Mouse (Mus musculus): ENCODE data around the gene Zmynd10.

Gene Zmynd10

DNA sequence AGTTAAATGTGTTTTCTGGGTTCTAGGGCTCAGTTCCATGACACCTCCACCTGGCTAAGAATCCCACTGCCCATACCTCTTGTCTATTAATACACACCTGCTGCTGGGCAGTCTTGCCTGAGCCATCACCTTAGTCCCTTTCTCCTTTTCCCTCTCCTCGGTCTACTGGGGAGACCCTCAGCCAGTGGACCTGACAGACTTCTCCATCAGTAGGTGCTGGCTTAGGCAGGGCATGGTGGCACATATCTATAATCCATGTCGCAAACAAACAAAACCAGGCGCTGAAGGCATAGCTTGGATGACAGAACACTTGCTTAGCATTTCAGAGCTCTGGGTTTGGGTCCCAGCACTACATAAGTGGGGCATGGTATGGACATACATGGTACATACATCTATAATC lies 8.4 kb upstream of the Zmynd10 start:
- in situ Hi-C loops (cut with MboI, MseI): loop anchor here (5.0 to 10.0 kb wide), 2 partner anchors 254 to 1176 kb away; partner anchors contain the start of gene Mapkapk3

DNA sequence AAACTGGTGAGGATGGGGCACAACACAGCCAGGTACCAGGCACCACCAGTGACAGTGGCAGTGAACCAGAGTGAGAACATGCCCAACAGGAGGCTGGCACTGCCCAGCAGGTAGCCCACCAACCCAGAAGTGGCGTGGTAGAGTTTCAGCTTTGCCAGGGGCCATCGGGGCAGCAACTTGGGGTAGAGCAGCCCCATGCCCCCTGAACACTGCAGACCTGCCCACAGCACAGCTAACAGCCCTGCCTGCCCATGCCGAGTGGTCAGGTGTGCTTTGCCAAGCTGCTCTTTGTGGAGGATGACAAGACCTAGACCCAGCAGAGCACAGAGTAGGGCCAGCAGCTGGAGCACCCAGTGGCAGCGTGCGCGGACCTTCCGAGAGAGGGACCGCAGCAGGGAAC lies 7.2 kb upstream of the Zmynd10 start:
- in situ Hi-C loops (cut with MboI, MseI): loop anchor here (5.0 to 10.0 kb wide), 2 partner anchors 255 to 1178 kb away; partner anchors contain the start of gene Mapkapk3

DNA sequence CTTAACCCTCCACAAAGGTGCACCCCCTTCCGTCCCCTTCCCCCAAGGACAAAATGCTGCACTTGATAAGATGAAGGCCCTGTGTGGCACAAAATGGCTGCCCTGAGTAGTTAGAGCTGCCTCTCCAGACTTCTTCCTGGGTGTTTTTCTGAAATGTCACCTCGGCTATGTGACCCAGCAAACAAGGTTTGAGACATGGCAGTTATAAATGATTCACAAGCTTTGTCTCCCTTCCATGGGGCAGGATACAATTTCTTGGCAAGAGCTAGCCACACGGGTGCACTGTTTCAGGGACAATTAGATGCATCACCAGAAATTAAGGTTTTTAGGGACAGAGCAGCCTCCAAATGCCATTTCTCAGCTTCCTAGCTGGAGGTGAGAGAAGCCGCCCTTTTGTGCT lies 6.7 kb upstream of the Zmynd10 start:
- in situ Hi-C loops (cut with MboI, MseI): no loop called here

DNA sequence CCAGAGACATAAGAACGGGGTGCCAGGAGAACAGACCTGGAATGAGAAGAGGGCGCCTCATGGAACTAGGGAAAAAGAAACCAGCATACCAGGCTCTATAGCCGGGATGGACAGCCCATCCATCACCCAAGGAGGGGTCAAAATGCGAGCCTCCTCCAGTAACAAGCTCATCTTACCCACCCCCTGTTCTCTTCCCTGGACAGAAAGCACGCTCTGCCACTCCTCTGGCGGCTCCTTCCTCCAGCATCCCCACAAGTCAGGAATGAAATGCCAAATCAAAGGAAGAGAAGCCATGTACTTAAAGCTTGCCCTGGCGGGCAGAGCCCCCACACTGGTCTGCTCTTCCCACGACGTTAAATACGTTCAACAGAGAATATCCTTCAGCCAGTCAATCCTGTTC lies 6.1 kb upstream of the Zmynd10 start:
- in situ Hi-C loops (cut with MboI, MseI): no loop called here

DNA sequence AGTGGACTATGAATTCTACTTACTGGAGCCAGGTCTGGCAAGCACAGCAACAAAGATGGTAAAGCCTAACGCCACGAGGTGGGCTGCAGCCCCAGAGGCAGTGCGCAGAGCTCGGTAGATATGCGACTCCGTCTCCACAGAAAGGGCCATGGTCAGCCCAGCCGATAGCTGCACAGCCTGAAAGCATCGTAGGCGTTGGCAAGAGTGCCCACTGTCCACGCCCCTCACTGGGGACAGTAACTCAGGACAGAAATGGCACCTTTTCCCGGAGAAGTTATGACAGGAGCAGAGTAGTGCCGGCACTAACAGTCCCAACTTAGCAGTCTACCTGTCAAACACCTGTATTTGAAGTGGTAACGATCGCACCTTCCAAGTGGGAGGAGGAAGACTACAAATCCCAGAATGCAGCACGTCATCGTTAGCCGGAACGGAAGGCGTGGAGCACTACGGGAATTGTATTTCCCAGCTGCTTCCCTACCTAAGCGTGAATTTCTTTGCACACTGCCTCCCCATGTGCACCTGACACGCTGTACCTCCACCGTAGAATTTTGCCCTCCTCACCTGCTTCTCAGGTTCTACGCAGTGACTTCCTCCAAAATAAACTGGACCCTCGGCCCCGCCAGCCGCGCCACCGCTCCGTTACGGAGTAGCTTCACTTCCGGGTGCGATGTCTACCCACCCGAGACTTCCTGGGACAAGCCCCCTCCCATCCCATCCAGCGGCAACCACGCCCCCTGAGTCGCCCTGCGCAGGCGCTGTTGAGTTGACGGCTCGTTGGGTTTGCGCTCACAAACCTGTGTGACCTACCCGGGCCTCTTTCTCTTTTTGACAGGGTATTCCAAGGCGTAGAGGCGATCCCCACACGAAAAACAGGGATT lies 5.4 kb upstream of the Zmynd10 start, which contains the start of the genes Cyb561d2 and Nprl2:
Gene Cyb561d2 (minus strand): TSS at position 720 of the 878 bp plus-strand sequence.
Gene Nprl2 (plus strand): TSS at position 753 of the 878 bp plus-strand sequence.
- in situ Hi-C loops (cut with MboI, MseI): no loop called here

DNA sequence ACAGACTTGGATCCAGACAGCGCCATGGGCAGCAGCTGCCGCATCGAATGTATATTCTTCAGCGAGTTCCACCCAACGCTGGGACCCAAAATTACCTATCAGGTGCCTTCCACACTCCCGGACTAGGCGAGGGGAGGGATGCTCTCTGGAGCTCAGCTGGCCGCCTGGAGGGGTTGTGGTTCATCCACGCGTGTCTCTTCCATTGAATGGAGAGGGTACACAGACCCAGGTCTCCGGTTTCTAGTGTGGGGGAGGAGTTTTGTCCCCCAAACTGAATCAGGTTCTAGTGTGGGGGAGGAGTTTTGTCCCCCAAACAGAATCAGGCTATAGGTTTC lies 4.8 kb upstream of the Zmynd10 start:
- in situ Hi-C loops (cut with MboI, MseI): no loop called here

DNA sequence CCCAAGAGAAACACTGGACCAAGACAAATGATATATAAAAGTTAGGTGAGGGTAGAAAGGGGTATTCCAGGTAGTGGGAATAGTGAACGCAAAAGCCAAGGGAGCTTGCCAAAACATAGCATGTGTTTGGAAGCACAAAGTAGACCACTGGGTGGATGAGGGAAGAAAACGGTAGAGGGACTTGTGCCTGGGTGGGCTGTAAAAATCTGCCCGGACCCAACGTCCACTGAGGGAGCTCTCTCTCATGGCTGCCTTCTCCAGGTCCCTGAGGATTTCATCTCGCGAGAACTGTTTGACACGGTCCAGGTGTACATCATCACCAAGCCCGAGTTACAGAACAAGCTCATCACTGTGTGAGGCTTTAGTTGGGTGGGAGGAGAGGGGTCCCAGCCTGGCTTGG lies 4.4 kb upstream of the Zmynd10 start:
- in situ Hi-C loops (cut with MboI, MseI): no loop called here

DNA sequence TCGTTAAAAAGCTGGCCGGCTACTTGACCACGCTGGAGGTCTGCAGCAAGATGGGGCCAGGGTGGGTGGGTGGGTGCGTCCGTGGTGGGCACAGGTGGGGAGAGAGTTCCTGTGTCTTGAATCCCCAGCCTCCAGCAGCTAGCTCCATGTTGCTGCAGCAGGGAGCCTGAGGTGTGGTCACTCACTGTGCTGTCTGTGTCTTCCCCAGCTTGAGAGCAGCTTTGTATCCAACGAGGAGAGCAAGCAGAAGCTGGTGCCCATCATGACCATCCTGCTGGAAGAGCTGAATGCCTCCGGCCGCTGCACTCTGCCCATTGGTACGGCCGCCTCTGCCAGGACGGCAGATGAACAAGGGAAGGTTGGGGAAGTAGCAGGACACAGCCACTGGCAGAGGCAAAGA lies 3.8 kb upstream of the Zmynd10 start:
- in situ Hi-C loops (cut with MboI, MseI): no loop called here

DNA sequence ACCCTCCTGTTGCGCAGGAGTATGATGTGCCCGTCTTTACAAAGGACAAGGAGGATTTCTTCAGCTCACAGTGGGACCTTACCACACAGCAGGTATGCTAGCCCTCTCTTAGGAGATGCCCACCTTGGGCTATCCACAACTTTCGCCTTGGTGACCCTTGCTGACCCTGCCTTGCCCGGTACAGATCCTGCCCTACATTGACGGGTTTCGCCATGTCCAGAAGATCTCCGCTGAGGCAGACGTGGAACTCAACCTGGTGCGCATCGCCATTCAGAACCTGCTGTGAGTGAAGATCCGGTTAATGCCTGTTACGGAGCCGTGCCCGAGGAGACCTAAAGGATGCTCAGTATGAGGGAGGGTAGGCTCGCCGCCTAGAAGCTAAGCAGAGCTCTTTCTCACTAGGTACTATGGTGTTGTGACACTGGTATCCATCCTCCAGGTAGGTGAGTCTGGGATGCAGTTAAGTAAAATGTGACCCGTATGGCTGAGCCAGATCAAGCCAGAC lies 2.9 kb upstream of the Zmynd10 start:
- in situ Hi-C loops (cut with MboI, MseI): no loop called here

DNA sequence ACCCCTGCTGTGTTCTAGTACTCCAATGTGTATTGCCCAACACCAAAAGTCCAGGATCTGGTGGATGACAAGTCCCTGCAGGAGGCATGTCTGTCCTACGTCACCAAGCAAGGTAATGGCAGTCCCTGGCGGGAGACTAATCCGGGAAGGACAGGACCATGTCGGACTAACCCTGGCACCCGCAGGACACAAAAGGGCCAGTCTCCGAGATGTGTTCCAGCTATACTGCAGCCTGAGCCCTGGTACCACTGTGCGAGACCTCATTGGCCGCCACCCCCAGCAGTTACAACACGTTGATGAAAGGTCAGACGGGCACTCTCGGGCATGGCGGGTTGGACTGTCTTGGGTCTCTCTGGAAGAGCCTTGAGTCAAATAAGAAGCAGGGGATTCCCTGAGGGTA lies 2.4 kb upstream of the Zmynd10 start:
- in situ Hi-C loops (cut with MboI, MseI): no loop called here

DNA sequence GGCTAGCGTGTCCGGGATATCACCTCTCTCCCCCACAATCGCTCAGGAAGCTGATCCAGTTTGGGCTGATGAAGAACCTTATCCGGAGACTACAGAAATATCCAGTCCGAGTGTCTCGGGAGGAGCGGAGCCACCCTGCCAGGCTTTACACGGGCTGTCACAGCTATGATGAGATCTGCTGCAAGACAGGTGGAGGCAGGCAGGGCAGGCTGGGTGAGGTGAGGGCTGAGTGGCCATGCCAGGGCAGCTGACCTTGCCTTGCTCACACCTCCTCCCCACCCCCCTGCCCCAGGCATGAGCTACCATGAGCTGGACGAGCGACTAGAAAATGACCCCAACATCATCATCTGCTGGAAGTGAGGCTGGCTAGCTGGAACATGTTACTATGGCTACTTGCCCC lies 1.9 kb upstream of the Zmynd10 start:
- in situ Hi-C loops (cut with MboI, MseI): no loop called here

DNA sequence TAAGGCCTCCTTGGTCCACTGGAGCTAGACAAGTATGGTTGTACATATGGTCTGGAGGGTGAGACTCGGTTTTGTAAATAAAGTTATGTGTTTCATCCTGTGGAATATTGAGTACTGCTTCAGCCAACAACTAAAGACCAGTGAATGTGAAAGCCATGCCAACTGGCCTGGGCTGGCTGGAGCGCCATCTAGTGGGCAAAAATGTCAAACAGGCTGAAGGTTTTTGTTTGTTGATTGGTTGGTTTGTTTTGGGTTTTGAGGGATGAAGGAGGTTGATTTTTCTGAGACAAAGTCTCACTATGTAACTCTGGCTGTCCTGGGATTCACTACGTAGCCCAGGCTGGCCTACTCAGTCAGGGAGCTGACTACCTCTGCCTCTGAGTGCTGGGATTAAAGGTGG lies 1.5 kb upstream of the Zmynd10 start:
- in situ Hi-C loops (cut with MboI, MseI): no loop called here

DNA sequence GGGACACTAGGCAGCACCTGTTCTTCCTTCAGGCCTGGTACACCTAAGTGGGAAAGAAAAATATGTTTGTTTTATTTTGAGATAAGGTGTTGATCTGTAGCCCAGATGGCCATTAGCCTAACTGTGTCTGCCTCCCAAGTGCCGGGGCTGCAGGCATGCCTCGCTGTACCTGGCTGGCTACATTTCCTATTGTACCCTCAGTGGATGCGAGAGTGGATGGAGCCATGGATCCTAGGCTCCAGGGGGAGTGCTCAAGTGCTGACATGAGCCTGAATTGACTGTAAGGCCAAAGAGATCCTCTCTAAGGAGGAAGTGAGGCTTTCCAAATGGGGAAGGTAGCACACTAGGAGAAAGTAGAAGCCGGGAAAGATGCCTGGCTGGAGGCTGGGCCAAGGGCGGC lies 859 bp downstream of the Zmynd10 start:
- in situ Hi-C loops (cut with MboI, MseI): no loop called here

DNA sequence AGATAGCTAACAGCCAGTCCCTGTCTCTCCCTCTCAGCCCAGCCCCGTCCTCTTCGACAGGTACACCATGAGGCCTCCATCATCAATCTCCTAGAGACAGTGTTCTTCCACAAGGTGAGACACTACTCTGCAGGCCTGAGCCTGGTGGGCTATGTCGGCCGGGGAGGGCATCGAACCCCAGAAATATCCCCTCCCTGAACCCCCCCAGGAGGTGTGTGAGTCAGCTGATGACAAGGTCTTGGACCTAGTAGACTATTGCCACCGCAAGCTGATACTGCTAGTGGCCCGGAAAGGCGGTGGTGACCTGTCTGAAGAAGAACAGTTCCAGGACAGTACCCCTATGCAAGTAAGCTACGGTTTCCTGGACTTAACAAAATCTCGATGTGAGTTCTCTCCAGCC lies 1.7 kb downstream of the Zmynd10 start:
- in situ Hi-C loops (cut with MboI, MseI): no loop called here

DNA sequence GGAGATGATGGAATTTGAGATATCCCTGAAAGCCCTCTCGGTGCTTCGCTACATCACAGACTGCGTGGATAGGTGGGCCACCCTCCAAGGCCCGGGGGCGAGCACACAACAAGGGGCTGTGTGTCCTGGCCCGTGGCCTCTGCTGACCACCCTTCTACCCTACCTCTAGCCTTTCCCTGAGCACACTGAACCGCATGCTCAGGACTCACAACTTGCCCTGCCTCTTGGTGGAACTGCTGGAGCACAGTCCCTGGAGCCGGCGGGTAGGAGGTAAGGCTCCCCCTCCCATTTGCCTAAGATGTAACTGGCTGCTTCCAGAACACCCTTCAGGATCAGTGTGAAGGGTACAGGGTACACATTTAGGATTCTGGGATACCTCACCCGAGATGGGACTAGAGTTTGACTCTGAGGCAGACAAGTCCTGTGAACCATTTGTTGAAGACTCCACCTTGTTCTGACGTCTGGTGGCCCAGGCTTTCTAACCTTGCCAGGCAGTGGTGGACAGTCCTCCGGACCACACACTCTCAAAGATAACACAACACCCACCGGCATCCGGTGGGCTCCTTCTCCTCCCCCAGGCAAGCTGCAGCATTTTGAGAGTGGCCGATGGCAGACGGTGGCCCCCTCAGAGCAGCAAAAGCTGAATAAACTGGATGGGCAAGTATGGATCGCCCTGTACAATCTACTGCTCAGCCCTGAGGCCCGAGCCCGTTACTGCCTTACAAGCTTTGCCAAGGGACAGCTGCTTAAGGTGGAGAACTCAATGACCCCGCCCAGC lies 2.4 kb downstream of the Zmynd10 start:
- in situ Hi-C loops (cut with MboI, MseI): loop anchor here (10.0 to 25.0 kb wide), 2 partner anchors 655 to 1362 kb away; partner anchors contain the start of genes Manf and Ppm1m

DNA sequence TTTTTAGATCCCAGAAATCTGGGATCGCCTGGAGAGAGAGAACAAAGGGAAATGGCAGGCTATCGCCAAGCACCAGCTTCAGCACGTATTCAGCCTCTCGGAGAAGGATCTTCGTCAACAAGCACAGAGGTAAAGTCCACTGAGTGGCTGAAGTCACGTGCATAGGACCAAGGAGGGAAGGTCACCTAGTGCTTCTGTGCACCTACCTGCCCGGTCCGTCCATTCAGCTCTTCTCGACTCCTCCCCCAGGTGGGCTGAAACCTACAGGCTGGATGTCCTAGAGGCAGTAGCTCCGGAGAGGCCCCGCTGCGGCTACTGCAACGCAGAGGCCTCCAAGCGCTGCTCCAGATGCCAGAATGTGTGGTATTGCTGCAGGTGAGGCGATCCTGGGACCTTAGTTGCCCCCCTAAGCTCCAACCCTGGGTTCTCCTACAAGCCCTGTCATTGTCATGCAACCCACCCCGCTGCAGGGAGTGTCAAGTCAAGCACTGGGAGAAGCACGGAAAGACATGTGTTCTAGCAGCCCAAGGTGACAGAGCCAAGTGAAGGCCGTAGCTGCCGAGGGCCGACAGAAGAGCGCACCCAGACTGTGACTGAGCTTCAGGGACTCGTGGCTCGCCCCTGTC lies 3.5 kb downstream of the Zmynd10 start:
- in situ Hi-C loops (cut with MboI, MseI): loop anchor here (10.0 to 25.0 kb wide), 2 partner anchors 656 to 1363 kb away; partner anchors contain the start of genes Manf and Ppm1m

DNA sequence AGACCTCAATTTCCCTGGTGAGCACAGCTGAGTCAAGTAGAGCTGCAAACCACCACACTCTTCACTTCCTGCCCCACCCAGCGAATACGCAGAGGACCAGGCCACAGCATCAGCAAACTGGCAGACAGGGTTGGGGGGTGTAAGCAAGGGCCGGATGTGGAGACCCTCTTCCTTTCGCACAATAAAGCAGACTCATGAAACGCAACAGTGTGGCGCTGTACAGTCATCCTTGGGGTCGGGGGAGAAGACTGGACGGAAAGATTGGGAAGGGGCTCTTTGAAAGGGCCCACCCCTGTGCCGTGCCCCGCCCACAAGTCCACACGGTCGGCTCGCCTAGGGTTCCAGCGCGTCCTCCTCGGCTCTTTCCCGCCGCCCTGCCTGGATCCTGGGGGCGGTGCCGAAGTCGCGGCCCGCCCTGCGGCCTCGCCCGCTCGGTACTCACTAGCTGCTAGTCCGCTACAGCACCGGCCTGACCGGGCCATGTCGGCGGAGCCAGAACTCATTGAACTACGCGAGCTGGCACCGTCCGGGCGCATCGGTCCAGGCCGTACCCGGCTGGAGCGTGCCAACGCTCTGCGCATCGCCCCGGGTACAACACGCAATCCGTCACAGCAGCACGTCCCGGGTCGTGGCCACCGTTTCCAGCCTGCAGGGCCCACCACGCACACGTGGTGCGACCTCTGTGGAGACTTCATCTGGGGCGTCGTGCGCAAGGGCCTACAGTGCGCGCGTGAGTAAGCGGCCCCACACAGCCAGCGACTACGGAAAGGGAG lies 4.2 kb downstream of the Zmynd10 start, which contains the start of gene Rassf1:
Gene Rassf1 (plus strand): TSS at position 439 of the 773 bp plus-strand sequence.
- in situ Hi-C loops (cut with MboI, MseI): loop anchor here (10.0 to 25.0 kb wide), 2 partner anchors 657 to 1364 kb away; partner anchors contain the start of genes Manf and Ppm1m

DNA sequence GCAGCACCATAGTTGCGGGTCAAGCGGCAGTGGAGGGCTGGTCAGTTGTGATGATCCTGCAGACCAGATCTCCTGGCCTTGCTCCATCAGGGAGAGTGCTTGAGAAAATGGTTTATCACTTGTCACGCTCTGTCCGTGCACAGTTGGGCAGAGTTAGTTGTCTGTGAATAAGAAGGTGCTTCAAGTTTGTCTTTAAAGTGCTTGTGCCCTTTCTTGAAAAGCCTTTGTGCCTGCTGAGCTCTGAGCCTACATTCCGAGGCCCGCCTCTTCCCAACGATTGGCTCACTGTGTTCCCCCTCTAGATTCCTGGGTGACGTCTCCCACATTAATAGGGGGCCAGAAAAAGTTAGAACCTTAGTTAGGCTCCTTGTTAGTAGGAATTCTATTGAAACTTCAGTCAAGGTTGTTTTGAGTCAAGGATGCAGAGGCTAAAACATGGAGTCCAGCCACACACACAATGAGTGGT lies 4.8 kb downstream of the Zmynd10 start:
- in situ Hi-C loops (cut with MboI, MseI): loop anchor here (10.0 to 25.0 kb wide), 2 partner anchors 657 to 1365 kb away; partner anchors contain the start of genes Manf and Ppm1m

DNA sequence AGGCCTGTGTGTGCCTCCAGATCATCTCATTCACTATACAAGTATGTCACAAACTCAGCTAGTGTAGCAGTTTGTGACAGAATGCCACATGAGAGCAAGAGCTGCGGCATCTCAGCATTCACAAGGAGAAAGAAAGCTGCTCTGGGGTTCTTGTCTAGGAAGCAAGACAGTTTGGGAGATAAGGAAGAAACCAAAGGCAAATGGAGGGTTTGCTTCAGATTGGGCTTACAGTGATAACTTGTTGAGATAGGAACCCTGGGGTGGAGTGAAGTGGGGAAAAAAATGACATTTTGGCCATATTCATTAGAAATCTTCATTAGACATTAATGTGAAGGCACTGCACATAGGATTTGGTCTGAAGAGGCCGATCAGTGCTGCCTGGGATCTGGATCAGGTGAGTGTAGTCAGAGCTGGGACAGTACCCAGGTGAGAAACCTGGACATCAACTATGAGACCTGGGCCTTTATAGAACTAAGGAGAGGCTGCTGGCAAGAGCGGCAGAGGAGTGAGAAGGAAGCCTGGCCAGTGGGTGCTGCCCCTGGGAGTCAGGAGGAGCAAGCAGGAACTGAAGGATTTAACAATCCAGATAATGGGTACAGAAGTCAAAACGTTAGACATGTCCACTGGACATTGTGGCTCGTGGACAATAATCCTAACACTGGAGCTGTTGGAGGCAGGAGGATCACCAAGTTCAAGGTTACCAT lies 5.7 kb downstream of the Zmynd10 start:
- in situ Hi-C loops (cut with MboI, MseI): loop anchor here (10.0 to 25.0 kb wide), 2 partner anchors 658 to 1366 kb away; partner anchors contain the start of genes Manf and Ppm1m

All from T-helper 1 cell (primary cell).